Mouse (Mus musculus) neural tube, embryonic 11.5 days (tissue): Measurements from ENCODE around the gene Rbms3. TPM values are rescaled to one million over a fixed set of nuclear protein-coding genes. Genes with fewer than 3 reads are reported as not detected.
A peak's percentile ranks its signal among the peaks of the same experiment; 100 is the strongest.

ENCODE experiments used
- ATAC-seq: fragments of 200-750 bp; cut with Nextera tagmentation; 2 replicates; pipeline ENCODE4 v1.8.0; 2017; ENCODE audit warnings: moderate number of reproducible peaks, mild to moderate bottlenecking, moderate TSS enrichment, moderate library complexity; ENCODE audit not compliant: insufficient read depth, low FRiP score, low TSS enrichment
- DNase-seq: peaks from one replicate; pipeline ENCODE4 v3.0.0-alpha.2; 2015; ENCODE audit warnings: low spot score
- H3K27ac ChIP-seq: fragments of 300-500 bp; sonication (generic); 2 replicates; pipeline ENCODE4 v1.5.1; 2014; ENCODE audit warnings: low read depth, mild to moderate bottlenecking, low read length
- H3K27me3 ChIP-seq: fragments of 300-500 bp; sonication (generic); 2 replicates; pipeline ENCODE4 v1.6.1; 2014; ENCODE audit warnings: mild to moderate bottlenecking, low read length, mixed read lengths; ENCODE audit not compliant: control insufficient read depth, insufficient read depth
- H3K36me3 ChIP-seq: fragments of 300-500 bp; sonication (generic); 2 replicates; pipeline ENCODE4 v1.6.1; 2014; ENCODE audit warnings: mild to moderate bottlenecking, low read length, moderate library complexity, mixed read lengths; ENCODE audit not compliant: control insufficient read depth, insufficient read depth
- H3K4me1 ChIP-seq: fragments of 300-500 bp; sonication (generic); 2 replicates; pipeline ENCODE4 v1.6.1; 2014; ENCODE audit warnings: low read length, mixed read lengths; ENCODE audit not compliant: control insufficient read depth, insufficient read depth
- H3K4me2 ChIP-seq: fragments of 300-500 bp; sonication (generic); 2 replicates; pipeline ENCODE4 v1.6.1; 2014; ENCODE audit warnings: low read depth, mild to moderate bottlenecking, moderate library complexity
- H3K4me3 ChIP-seq: fragments of 300-500 bp; sonication (generic); 2 replicates; pipeline ENCODE4 v1.5.1; 2014; ENCODE audit warnings: low read depth, low read length
- H3K9ac ChIP-seq: fragments of 300-500 bp; sonication (generic); 2 replicates; pipeline ENCODE4 v1.6.1; 2014; ENCODE audit warnings: mild to moderate bottlenecking, low read length
- H3K9me3 ChIP-seq: fragments of 300-500 bp; sonication (generic); 2 replicates; pipeline ENCODE4 v1.6.1; 2016; ENCODE audit warnings: low read length; ENCODE audit not compliant: control insufficient read depth
- WGBS: fragments of 180-500 bp; shearing (Covaris S2); extraction: QIAGEN DNeasy Blood & Tissue Kit; methylation state at CpG from one replicate; pipeline ENCODE4 v1.1.7; 2014; 5-methylcytosine and 5-hydroxymethylcytosine counted together
- polyA plus RNA-seq: library from polyadenylated mRNA; unstranded; fragments of >200 nt; fragmentation: Nextera tagmentation; extraction: Ambion mirVana; gene quantifications from 2 replicates; pipeline ENCODE4 v1.2.1, GENCODE M21; 2014

Rbms3 gene
- polyA plus RNA-seq, 1 experiment from 2014 or later: 60.1 TPM

DNA sequence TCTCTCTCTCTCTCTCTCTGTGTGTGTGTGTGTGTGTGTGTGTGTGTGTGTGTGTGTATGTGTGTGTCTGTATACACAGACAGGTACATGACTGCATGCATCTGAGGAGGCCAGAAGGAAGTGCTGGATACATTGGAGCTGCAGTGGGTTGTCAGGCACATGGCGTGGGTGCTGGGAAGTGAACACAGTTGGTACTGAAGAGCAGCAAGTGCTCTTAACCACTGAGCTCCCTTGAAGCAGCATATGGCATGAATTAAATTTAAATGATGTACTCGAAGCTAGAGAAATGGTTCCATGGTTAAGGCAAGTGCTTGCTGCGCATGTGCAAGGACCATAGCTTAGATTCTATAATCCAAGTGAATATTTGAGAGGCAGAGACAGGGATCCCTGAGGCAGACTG, 772.6 kb downstream of the Rbms3 start:
- Histone ChIP-seq H3K4me1 (no peaks in the 10 kb centered on the region; the same call in 1 of the 2 replicates), H3K36me3 (no peaks in the 10 kb centered on the region), H3K27ac (no peak overlapping the region), H3K4me3 (no peak overlapping the region), H3K9me3 (no peaks in the 10 kb centered on the region), H3K9ac (no peak overlapping the region), H3K4me2 (no peak overlapping the region), H3K27me3 (no peaks in the 10 kb centered on the region)
- DNase-seq: no peak
- no peak for ATAC-seq
- 86% methylated on average over 3 of the region's 3 CpGs for WGBS

DNA sequence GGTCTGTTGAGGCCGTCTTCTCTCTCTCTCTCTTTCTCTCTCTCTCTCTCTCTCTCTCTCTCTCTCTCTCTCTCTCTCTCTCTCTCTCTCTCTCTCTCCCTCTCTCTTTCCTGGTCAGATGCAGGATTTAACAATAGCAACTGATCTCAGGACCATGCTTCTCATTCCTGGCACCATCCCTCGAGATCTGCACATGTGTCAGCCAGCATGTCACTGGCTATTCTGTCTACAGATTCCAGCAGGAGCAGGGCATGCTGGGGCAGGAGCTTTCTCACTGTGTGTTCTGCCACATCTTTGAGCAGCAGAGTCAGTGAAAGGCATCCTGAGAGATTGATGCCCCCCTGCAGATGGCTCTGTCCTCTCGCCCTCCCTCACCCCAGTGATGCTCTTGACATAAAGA, 774.0 kb downstream of the Rbms3 start:
- Histone ChIP-seq H3K27me3 (no peaks in the 10 kb centered on the region), H3K4me3 (no peak overlapping the region), H3K9ac (0 out of 2 replicates have a peak overlapping the region, but pooled peaks have one; percentile 4), H3K4me1 (no peaks in the 10 kb centered on the region; the same call in 1 of the 2 replicates), H3K36me3 (no peaks in the 10 kb centered on the region), H3K4me2 (no peak overlapping the region), H3K9me3 (no peaks in the 10 kb centered on the region), H3K27ac (no peak overlapping the region)
- DNase-seq (no peak), ATAC-seq (no peak)
- WGBS: 56% methylated on average over 3 of the region's 3 CpGs

DNA sequence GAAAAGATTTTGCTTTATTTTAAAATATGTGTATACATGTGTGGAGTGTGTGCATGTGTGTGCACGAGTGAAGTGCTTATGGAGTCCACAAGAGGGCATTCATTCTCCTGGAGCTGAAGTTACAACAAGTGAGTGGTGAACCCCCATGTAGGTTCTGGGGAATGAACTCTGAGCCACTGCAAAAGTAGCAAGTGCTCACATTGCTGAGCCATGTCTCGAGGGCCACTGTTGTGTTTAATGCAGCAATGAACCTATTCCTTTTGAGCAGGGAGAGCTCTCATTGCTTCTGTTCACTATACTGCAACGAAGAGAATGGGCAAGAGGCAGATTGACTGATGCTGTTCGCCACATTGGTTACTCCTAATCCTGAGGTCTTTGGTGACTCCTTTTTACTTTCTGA, 780.8 kb downstream of the Rbms3 start:
- WGBS: 90% methylated on average over 4 of the region's 4 CpGs
- no peak for DNase-seq
- no peak overlapping the region for H3K4me3 ChIP-seq
- ATAC-seq: no peak
- H3K9me3 ChIP-seq: no peaks in the 10 kb centered on the region
- no peak overlapping the region for H3K4me2 ChIP-seq
- H3K36me3 ChIP-seq: no peaks in the 10 kb centered on the region
- H3K27ac ChIP-seq: no peak overlapping the region
- no peaks in the 10 kb centered on the region for H3K27me3 ChIP-seq
- H3K4me1 ChIP-seq: no peaks in the 10 kb centered on the region
- H3K9ac ChIP-seq: no peak overlapping the region

DNA sequence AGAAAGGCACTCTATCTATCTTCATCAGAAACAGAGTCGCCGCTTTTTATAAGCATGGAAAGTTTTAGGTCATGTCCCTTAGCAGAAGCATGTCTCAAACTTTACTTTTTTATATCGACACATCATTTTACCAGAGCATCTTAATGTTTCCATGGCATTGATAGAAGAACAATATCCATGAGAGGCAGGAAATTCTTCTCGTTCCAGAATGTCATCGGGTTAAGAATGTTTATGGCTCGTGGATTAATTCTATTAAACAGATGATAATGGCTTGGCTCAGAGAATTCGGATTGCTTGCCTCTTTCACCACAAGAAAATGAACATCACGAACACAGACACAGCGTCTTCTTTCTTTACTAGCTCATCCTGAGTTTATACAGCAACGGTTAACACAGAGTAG, 781.5 kb downstream of the Rbms3 start:
- no peaks in the 10 kb centered on the region for H3K9me3 ChIP-seq
- ATAC-seq: no peak
- H3K4me2 ChIP-seq: no peak overlapping the region

DNA sequence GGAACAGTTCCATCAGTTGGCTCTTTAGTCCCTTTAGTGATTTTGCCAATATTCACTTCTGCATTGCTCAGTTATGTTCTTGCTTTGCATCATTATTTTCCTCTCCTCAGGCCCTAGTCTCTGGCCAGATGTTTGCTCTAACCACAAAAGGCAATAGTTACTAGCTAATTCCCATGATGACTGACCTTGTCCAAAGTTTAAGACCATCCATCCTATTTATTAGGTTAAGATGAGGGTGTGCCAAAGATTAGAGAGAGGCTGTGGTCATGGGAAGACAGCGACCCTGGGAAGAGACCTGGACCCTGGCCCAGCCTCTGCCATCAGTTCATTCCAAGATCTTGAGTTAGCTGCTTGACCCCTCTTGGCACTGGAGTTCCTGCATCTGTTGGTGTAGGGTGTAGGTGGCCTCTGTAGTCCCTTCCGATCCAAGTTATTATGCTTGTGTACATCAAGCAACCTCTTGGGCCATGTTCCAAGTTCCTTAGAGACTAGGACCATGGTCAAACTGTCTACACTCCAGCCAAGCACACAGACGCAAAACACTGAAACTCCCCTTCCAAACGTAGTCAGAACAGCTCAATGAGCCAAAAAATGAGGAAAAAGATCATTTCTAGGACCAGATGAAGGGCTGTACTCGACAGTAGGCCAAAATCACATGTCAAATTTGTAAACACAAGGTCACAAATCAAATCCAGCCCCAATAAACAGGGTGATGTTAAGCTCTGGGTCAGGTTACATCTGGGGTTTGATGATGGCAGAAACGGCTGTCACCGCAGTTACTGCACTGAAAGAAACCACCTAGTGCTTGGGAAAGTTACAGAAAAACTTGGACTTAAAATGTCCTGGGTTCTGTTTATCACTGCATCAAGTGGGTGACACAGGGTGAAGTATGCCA, 782.2 kb downstream of the Rbms3 start:
- H3K27me3 ChIP-seq: no peaks in the 10 kb centered on the region
- ATAC-seq: no peak
- H3K27ac ChIP-seq: no peak overlapping the region
- no peak overlapping the region for H3K9ac ChIP-seq
- H3K4me3 ChIP-seq: no peak overlapping the region
- no peak for DNase-seq
- H3K36me3 ChIP-seq: no peaks in the 10 kb centered on the region
- no peaks in the 10 kb centered on the region for H3K4me1 ChIP-seq
- 76% methylated on average over 7 of the region's 7 CpGs for WGBS
- no peaks in the 10 kb centered on the region for H3K9me3 ChIP-seq
- H3K4me2 ChIP-seq: no peak overlapping the region

More for the DNA sequence above, 781.5 kb downstream of the Rbms3 start:
- H3K4me3 ChIP-seq: no peak overlapping the region
- no peak for DNase-seq
- H3K4me1 ChIP-seq: no peaks in the 10 kb centered on the region
- H3K27me3 ChIP-seq: no peaks in the 10 kb centered on the region
- H3K9ac ChIP-seq: no peak overlapping the region
- no peaks in the 10 kb centered on the region for H3K36me3 ChIP-seq
- 84% methylated on average over 10 of the region's 10 CpGs for WGBS
- no peak overlapping the region for H3K27ac ChIP-seq

DNA sequence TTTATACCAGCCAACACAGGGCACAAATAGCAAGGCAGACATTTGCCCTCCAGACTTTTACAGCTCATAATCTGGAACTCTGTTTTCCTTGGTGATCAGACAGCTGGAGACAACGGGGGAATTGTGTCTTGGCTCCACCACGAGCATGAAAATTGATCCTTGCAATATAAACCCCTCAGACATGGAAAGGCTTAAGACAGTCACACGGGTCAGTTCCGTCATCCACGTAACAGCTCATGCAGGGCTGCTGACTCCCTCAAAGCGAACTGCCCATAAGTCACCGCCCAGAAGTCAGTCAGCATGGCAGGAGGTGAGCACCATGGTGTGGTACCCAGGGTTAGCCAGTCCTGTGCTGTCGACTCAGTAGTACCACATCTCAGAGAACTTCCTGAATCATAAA, 794.8 kb downstream of the Rbms3 start:
- WGBS: 46% methylated on average over 8 of the region's 8 CpGs
- Histone ChIP-seq H3K27ac (no peak overlapping the region), H3K27me3 (no peaks in the 10 kb centered on the region), H3K9ac (no peak overlapping the region), H3K4me2 (no peak overlapping the region), H3K36me3 (no peaks in the 10 kb centered on the region), H3K4me3 (no peak overlapping the region), H3K4me1 (no peaks in the 10 kb centered on the region), H3K9me3 (no peaks in the 10 kb centered on the region)
- DNase-seq (no peak), ATAC-seq (no peak)

DNA sequence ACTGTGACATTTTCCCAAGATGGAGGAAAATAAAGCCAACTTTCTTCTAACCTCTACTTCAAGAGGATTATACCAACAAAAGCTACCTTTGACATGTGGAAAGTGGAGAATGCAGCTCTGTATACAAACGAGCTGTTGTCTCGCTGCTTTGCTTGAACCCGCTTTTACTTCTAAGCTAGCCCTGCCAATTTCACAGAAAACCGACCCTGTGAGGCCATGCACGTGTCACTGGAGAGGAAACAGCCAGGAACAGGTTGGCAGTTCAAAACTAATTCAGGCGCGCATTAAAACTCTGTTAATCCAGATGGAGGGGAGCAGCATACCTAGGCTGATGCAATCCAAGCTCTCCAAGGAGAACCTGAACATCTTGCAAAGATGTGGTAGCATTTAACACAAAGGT, 796.0 kb downstream of the Rbms3 start:
- whole genome bisulfite sequencing: 71% methylated on average over 7 of the region's 7 CpGs
- H3K36me3 ChIP-seq: no peaks in the 10 kb centered on the region
- no peaks in the 10 kb centered on the region for H3K9me3 ChIP-seq

DNA sequence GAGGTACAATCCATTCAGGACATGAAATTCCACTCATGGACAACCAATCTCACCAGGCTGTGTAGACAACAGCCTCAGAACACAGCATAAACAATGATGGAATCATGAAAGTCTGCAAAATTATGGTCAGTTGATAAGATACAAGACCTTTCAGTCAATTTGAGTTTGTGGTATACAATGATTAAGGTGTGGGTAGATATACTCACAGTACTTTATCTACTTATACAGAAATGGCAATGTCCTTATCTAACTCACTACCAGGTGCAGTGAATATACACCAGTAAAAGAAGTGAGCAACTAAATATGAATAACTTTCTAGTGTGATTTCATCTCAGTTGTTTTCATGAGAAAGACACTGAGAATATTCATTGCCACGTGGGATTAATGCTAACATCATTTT, 796.9 kb downstream of the Rbms3 start:
- no peaks in the 10 kb centered on the region for H3K4me1 ChIP-seq
- ATAC-seq: no peak
- no peaks in the 10 kb centered on the region for H3K27me3 ChIP-seq
- DNase-seq: no peak
- no peak overlapping the region for H3K4me3 ChIP-seq
- H3K27ac ChIP-seq: no peak overlapping the region
- 77% methylated on average over 1 of the region's 1 CpGs for WGBS
- H3K36me3 ChIP-seq: no peaks in the 10 kb centered on the region
- H3K9ac ChIP-seq: no peak overlapping the region
- H3K9me3 ChIP-seq: no peaks in the 10 kb centered on the region
- no peak overlapping the region for H3K4me2 ChIP-seq

More for the DNA sequence above, 796.0 kb downstream of the Rbms3 start:
- ATAC-seq (no peak), DNase-seq (no peak)
- H3K9ac ChIP-seq: no peak overlapping the region
- H3K27me3 ChIP-seq: no peaks in the 10 kb centered on the region
- no peak overlapping the region for H3K4me3 ChIP-seq
- H3K4me2 ChIP-seq: no peak overlapping the region
- H3K27ac ChIP-seq: no peak overlapping the region
- H3K4me1 ChIP-seq: no peaks in the 10 kb centered on the region

DNA sequence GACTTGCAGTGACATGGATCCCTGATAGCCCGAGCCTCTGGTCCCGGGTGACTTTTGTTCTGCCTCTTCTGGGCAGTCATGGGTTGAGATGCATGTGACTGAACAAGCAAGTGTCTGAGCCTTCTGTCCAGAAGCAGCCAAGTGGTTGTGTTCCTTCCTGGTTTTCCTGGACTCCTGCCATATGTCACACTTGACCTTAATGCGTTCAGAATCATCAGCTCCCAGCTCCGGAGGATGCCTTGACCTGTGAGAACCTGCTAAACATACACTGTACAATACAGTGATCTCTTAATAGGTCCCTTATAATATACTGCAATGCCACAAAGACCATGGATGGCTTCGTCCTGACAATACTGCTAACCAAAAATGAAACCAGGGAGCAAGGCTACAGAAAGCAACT, 798.3 kb downstream of the Rbms3 start:
- H3K9ac ChIP-seq: no peak overlapping the region
- no peaks in the 10 kb centered on the region for H3K36me3 ChIP-seq
- no peak overlapping the region for H3K4me2 ChIP-seq
- no peak overlapping the region for H3K27ac ChIP-seq
- no peak overlapping the region for H3K4me3 ChIP-seq
- WGBS: 92% methylated on average over 5 of the region's 5 CpGs
- no peaks in the 10 kb centered on the region for H3K4me1 ChIP-seq
- H3K27me3 ChIP-seq: no peaks in the 10 kb centered on the region
- DNase-seq (no peak), ATAC-seq (no peak)
- no peaks in the 10 kb centered on the region for H3K9me3 ChIP-seq
